Mouse (Mus musculus) right cerebral cortex, postnatal 36 days (tissue): ENCODE data around the gene Epha2.

Experiments used
- DNase-seq, 2 experiments: peaks; one replicate each; pipeline ENCODE4 v3.0.0; 2022; ENCODE audit warnings: low spot score in 2 of 2, mixed read lengths in 1 of 2

Gene Epha2

GRCm38 (mm10) chr4:141301116-141301553, at the start of gene Epha2:
Gene Epha2, plus strand, starts transcription at chr4:141301240.
- peak; percentile 49 to 59 for DNase-seq

- no peak for DNase-seq
Measured at GRCm38 (mm10) chr4:141252641-141253040, 48.4 kb upstream of the Epha2 start.

- no peak for DNase-seq
Measured at GRCm38 (mm10) chr4:141254234-141254633, 46.8 kb upstream of the Epha2 start.

- DNase-seq: no peak
Measured at GRCm38 (mm10) chr4:141257440-141257839, 43.6 kb upstream of the Epha2 start.

GRCm38 (mm10) chr4:141259413-141259812, 41.6 kb upstream of the Epha2 start:
- DNase-seq: no peak

GRCm38 (mm10) chr4:141260007-141260723, 40.9 kb upstream of the Epha2 start:
- no peak for DNase-seq

- DNase-seq: no peak
Measured at GRCm38 (mm10) chr4:141262906-141263637, 38.0 kb upstream of the Epha2 start.

GRCm38 (mm10) chr4:141265979-141266637, 34.9 kb upstream of the Epha2 start:
- no peak for DNase-seq

GRCm38 (mm10) chr4:141267250-141267649, 33.8 kb upstream of the Epha2 start:
- no peak for DNase-seq

GRCm38 (mm10) chr4:141267837-141268236, 33.2 kb upstream of the Epha2 start:
- DNase-seq: peak; percentile 65 to 68

GRCm38 (mm10) chr4:141268350-141268749, 32.7 kb upstream of the Epha2 start:
- no peak for DNase-seq

GRCm38 (mm10) chr4:141269080-141269479, 32.0 kb upstream of the Epha2 start:
- DNase-seq: no peak

- no peak for DNase-seq
Measured at GRCm38 (mm10) chr4:141270201-141270940, 30.7 kb upstream of the Epha2 start.

- no peak for DNase-seq
Measured at GRCm38 (mm10) chr4:141271228-141271627, 29.8 kb upstream of the Epha2 start.

GRCm38 (mm10) chr4:141271721-141272120, 29.3 kb upstream of the Epha2 start:
- no peak for DNase-seq

- no peak for DNase-seq
Measured at GRCm38 (mm10) chr4:141272878-141273277, 28.2 kb upstream of the Epha2 start.

GRCm38 (mm10) chr4:141273296-141273695, 27.7 kb upstream of the Epha2 start:
- peak; percentile 21 to 42 for DNase-seq

- no peak for DNase-seq
Measured at GRCm38 (mm10) chr4:141274485-141275341, 26.3 kb upstream of the Epha2 start.

GRCm38 (mm10) chr4:141277157-141277556, 23.9 kb upstream of the Epha2 start:
- no peak for DNase-seq

- DNase-seq: no peak
Measured at GRCm38 (mm10) chr4:141278154-141278553, 22.9 kb upstream of the Epha2 start.

- DNase-seq: no peak
Measured at GRCm38 (mm10) chr4:141279327-141279726, 21.7 kb upstream of the Epha2 start.
